Mouse (Mus musculus): ENCODE measurements around the gene Gm3532. TPM values are rescaled to one million over a fixed set of nuclear protein-coding genes. Genes with fewer than 3 reads are reported as not detected.
"Not testable (repeated sequence)": the region's sequence is repeated elsewhere in the genome, so short reads cannot be mapped to it uniquely, and the experiment has no call there.

The Gm3532 gene
- polyA plus RNA-seq (2011; ENCODE audit: insufficient read depth, insufficient read length, low replicate concordance, missing spikeins), result not detected in 2 replicates

DNA sequence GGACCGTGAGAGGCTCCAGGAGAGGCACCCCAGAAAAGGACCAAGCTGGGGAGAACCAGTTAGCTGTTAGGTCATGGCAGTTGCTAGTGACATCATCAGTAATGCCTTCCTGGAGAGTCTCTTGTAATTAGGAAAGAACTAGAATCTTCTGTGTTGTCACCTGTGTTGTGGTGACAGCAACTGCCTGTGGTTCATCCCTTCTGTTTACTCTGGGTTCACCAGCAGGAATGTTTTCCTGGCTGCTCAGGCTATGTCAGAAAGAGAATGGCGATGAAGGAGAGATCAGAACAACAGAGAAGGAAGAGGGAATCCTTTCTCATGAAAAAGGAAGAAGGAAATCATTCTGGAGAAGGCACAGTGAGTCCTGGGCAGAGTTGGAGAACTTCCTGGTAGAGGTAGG lies at the start of gene Gm3532:
Gm3532 (plus strand) TSS at position 301 of the 400 bp plus-strand sequence.
- not testable (repeated sequence) for H3K27ac ChIP-seq (ENCODE audit: control insufficient read depth, insufficient read depth, low read depth, low read length, poor library complexity); H3K4me1 ChIP-seq (ENCODE audit: control insufficient read depth, insufficient read depth, low read length); H3K4me3 ChIP-seq (replicated peaks; ENCODE audit: control insufficient read depth, low read depth, low read length)
- WGBS, result no CpG with 5 or more reads among the region's 2 CpGs

DNA sequence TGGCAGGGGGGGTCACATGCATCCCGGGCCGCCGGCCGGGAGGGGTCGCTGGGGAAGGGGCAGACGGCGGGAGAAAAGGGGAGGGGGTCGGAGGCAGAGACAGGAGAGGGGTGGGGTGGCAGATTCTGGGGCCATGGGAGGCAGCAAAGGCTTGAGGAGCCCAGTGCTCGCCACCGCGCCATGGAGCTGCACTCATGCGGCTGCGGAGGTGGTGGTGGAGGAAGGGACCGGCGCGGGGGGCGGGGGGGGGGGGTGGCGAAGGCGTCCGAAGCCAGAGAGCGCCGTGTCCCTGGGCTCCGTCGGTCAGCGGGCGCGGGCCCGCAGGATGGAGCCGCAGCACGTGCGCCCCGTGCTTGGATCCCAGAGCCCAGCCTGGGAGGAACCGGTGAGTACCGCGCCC lies 36.9 kb upstream of the Gm3532 start, which contains the start of gene Gm3488:
Gm3488 (plus strand) TSS at position 301 of the 400 bp plus-strand sequence.
- not testable (repeated sequence) for H3K27ac ChIP-seq (ENCODE audit: control insufficient read depth, insufficient read depth, low read depth, low read length, poor library complexity); H3K4me1 ChIP-seq (ENCODE audit: control insufficient read depth, insufficient read depth, low read length); H3K4me3 ChIP-seq (replicated peaks; ENCODE audit: control insufficient read depth, low read depth, low read length)
- WGBS, result no CpG with 5 or more reads among the region's 35 CpGs

Other genes with a start within 250 kb of the Gm3532 start
- gene Gm3542, start 203.6 kb upstream of the Gm3532 start, polyA plus RNA-seq (2011; ENCODE audit: insufficient read depth, insufficient read length, low replicate concordance, missing spikeins), result not detected in 2 replicates
- not detected in 2 replicates for gene Gm3500, start 149.4 kb upstream of the Gm3532 start, polyA plus RNA-seq (2011; ENCODE audit: insufficient read depth, insufficient read length, low replicate concordance, missing spikeins)
- not detected in 2 replicates for gene Gm3194, start 83.0 kb upstream of the Gm3532 start, polyA plus RNA-seq (2011; ENCODE audit: insufficient read depth, insufficient read length, low replicate concordance, missing spikeins)
- gene Gm8246, start 60.7 kb upstream of the Gm3532 start, polyA plus RNA-seq (2011; ENCODE audit: insufficient read depth, insufficient read length, low replicate concordance, missing spikeins), result not detected in 2 replicates
- not detected in 2 replicates for gene Gm3187, start 54.3 kb upstream of the Gm3532 start, polyA plus RNA-seq (2011; ENCODE audit: insufficient read depth, insufficient read length, low replicate concordance, missing spikeins)
- gene Gm3488, start 36.8 kb upstream of the Gm3532 start, polyA plus RNA-seq (2011; ENCODE audit: insufficient read depth, insufficient read length, low replicate concordance, missing spikeins), result not detected in 2 replicates
- not detected in 2 replicates for gene Gm8265, start 94.5 kb downstream of the Gm3532 start, polyA plus RNA-seq (2011; ENCODE audit: insufficient read depth, insufficient read length, low replicate concordance, missing spikeins)
- gene Gm9603, start 149.0 kb downstream of the Gm3532 start, polyA plus RNA-seq (2011; ENCODE audit: insufficient read depth, insufficient read length, low replicate concordance, missing spikeins), result not detected in 2 replicates
- gene Gm3373, start 203.1 kb downstream of the Gm3532 start, polyA plus RNA-seq (2011; ENCODE audit: insufficient read depth, insufficient read length, low replicate concordance, missing spikeins), result not detected in 2 replicates

All from bone marrow, adult 2 months (tissue).